Mouse (Mus musculus) heart, adult 2 months (tissue): ENCODE measurements around the gene Golgb1.

Source experiments
- CTCF ChIP-seq: fragments of 200-600 bp; IDR thresholded peaks from 2 replicates; pipeline ENCODE4 v1.8.1; 2022; ENCODE audit warnings: antibody characterized with exemption, mild to moderate bottlenecking, moderate library complexity
- EP300 ChIP-seq: fragments of 200-500 bp; IDR thresholded peaks from 2 replicates; pipeline ENCODE4 v1.6.1; 2011; ENCODE audit warnings: low read depth, low read length, control low read depth; ENCODE audit not compliant: insufficient read depth
- POLR2A ChIP-seq: fragments of 200-500 bp; IDR thresholded peaks from 2 replicates; pipeline ENCODE4 v1.6.1; 2011; ENCODE audit warnings: mild to moderate bottlenecking, low read depth, low read length, control low read depth; ENCODE audit not compliant: insufficient read depth

GRCm38 (mm10) chr16:36951029-36951428 is 76.1 kb downstream of the Golgb1 start:
- TF ChIP-seq EP300 (no peak), POLR2A (no peak), CTCF (no peak)
